Mouse (Mus musculus): ENCODE measurements around the gene Gramd4. TPM values are rescaled to one million over a fixed set of nuclear protein-coding genes. Genes with fewer than 3 reads are reported as not detected.
A peak's percentile ranks its signal among the peaks of the same experiment; 100 is the strongest.

Gramd4 gene
- polyA plus RNA-seq, 1 experiment: 36.2 TPM

DNA sequence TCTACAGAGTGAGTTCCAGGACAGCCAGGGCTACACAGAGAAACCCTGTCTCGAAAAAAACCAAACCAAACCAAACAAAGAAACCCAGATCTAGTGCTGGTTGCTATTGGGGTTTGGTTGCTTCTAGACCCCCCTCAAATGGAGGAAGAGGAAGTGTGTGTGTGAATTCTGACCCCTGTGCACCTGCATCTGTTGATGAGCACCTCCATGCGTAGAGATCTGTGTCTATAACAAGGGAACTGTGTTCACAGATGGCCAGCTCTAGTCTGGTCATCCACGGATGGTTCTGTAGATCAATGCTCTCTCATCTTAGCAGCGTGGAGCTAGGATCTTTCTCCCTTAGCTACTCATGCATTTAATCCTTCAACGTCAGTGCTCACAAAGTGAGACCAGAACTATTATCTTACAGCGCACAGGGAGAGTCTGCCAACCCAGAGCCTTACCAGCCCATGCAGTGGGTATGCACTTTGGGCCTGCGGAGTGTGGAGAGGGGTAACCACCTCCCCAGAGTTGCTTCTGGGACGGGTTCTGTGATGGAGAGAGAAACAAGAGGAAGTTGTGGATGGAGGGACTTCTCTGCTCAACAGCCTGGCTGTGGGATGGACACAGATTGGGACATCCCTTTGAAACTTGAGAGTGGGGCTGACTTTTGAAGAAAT, 6.8 kb downstream of the Gramd4 start:
- Histone ChIP-seq H3K4me3 (ENCODE audit: insufficient read depth, poor library complexity, severe bottlenecking) (no peak overlapping the region), H3ac (ENCODE audit: control insufficient read depth, insufficient read length, low read depth) (no peak overlapping the region), H3K27me3 (ENCODE audit: control insufficient read depth, insufficient read depth, insufficient read length) (no peaks in the 10 kb centered on the region), H3K79me3 (ENCODE audit: low read depth) (peaks cover 86% of the 10 kb centered on the region), H3K79me2 (ENCODE audit: control insufficient read depth, insufficient read depth) (peaks cover 100% of the 10 kb centered on the region), H3K36me3 (ENCODE audit: control insufficient read depth, insufficient read depth) (peaks cover 28% of the 10 kb centered on the region)
- TF ChIP-seq MYOD1 (IDR thresholded peaks at IDR 0.05; ENCODE audit: control insufficient read depth, insufficient read length, low read depth): no peak
- no peak for TF ChIP-seq CEBPB (IDR thresholded peaks at IDR 0.05; ENCODE audit: low read depth)
- TF ChIP-seq USF1 (IDR thresholded peaks at IDR 0.05; ENCODE audit: low read depth): no peak
- TF ChIP-seq CTCF (IDR thresholded peaks at IDR 0.05; ENCODE audit: control insufficient read depth, insufficient read depth, insufficient read length): no peak
- no peak for TF ChIP-seq FOSL1 (IDR thresholded peaks at IDR 0.05; ENCODE audit: insufficient read depth, low read length, poor library complexity, severe bottlenecking)
- no peak for TF ChIP-seq MAX (IDR thresholded peaks at IDR 0.05)

DNA sequence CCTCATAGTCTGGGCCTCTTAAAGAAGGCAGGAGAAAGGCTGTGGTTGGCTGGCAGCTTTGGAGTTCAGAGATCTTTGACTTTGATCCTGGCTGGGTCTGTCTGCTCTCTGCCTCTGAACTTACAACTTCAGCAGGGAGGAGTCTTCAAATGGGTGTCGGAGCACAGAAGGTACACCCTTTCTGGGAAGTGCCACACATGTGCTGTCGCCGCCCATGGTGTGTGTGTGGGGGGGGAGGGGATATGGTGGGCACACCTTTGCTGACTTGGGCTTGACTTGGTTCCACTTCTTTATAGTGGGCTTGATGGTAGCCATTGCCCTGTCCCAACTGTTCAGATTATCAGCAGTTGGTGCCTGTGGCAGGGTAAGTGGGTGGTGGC, 7.3 kb downstream of the Gramd4 start:
- peaks cover 100% of the 10 kb centered on the region for H3K79me2 ChIP-seq (ENCODE audit: control insufficient read depth, insufficient read depth)
- no peak for TF ChIP-seq USF1 (IDR thresholded peaks at IDR 0.05; ENCODE audit: low read depth)
- TF ChIP-seq CEBPB (IDR thresholded peaks at IDR 0.05; ENCODE audit: low read depth): no peak
- TF ChIP-seq MYOD1 (IDR thresholded peaks at IDR 0.05; ENCODE audit: control insufficient read depth, insufficient read length, low read depth): no peak
- no peak for TF ChIP-seq MAX (IDR thresholded peaks at IDR 0.05)
- TF ChIP-seq FOSL1 (IDR thresholded peaks at IDR 0.05; ENCODE audit: insufficient read depth, low read length, poor library complexity, severe bottlenecking): no peak
- TF ChIP-seq MYOG (IDR thresholded peaks at IDR 0.05; ENCODE audit: control insufficient read depth, extremely low read depth, insufficient read length): no peak
- TF ChIP-seq CTCF (IDR thresholded peaks at IDR 0.05; ENCODE audit: control insufficient read depth, insufficient read depth, insufficient read length): no peak
- no peak overlapping the region for H3ac ChIP-seq (ENCODE audit: control insufficient read depth, insufficient read length, low read depth)
- H3K27me3 ChIP-seq (ENCODE audit: control insufficient read depth, insufficient read depth, insufficient read length): no peaks in the 10 kb centered on the region
- H3K36me3 ChIP-seq (ENCODE audit: control insufficient read depth, insufficient read depth): peaks cover 28% of the 10 kb centered on the region
- no peak overlapping the region for H3K4me3 ChIP-seq (ENCODE audit: insufficient read depth, poor library complexity, severe bottlenecking)
- peaks cover 86% of the 10 kb centered on the region for H3K79me3 ChIP-seq (ENCODE audit: low read depth)

- Histone ChIP-seq H3K27me3 (ENCODE audit: control insufficient read depth, insufficient read depth, insufficient read length) (no peaks in the 10 kb centered on the region), H3K36me3 (ENCODE audit: control insufficient read depth, insufficient read depth) (peaks cover 28% of the 10 kb centered on the region), H3K79me2 (ENCODE audit: control insufficient read depth, insufficient read depth) (peaks cover 100% of the 10 kb centered on the region), H3K4me3 (ENCODE audit: insufficient read depth, poor library complexity, severe bottlenecking) (no peak overlapping the region), H3K79me3 (ENCODE audit: low read depth) (peaks cover 86% of the 10 kb centered on the region), H3ac (ENCODE audit: control insufficient read depth, insufficient read length, low read depth) (no peak overlapping the region)
- TF ChIP-seq CEBPB (IDR thresholded peaks at IDR 0.05; ENCODE audit: low read depth): no peak
- no peak for TF ChIP-seq CTCF (IDR thresholded peaks at IDR 0.05; ENCODE audit: control insufficient read depth, insufficient read depth, insufficient read length)
- no peak for TF ChIP-seq MYOD1 (IDR thresholded peaks at IDR 0.05; ENCODE audit: control insufficient read depth, insufficient read length, low read depth)
- no peak for TF ChIP-seq USF1 (IDR thresholded peaks at IDR 0.05; ENCODE audit: low read depth)
- no peak for TF ChIP-seq MYOG (IDR thresholded peaks at IDR 0.05; ENCODE audit: control insufficient read depth, extremely low read depth, insufficient read length)
- no peak for TF ChIP-seq FOSL1 (IDR thresholded peaks at IDR 0.05; ENCODE audit: insufficient read depth, low read length, poor library complexity, severe bottlenecking)
Measured at GRCm38 (mm10) chr15:86065367-86065766, 7.9 kb downstream of the Gramd4 start.

DNA sequence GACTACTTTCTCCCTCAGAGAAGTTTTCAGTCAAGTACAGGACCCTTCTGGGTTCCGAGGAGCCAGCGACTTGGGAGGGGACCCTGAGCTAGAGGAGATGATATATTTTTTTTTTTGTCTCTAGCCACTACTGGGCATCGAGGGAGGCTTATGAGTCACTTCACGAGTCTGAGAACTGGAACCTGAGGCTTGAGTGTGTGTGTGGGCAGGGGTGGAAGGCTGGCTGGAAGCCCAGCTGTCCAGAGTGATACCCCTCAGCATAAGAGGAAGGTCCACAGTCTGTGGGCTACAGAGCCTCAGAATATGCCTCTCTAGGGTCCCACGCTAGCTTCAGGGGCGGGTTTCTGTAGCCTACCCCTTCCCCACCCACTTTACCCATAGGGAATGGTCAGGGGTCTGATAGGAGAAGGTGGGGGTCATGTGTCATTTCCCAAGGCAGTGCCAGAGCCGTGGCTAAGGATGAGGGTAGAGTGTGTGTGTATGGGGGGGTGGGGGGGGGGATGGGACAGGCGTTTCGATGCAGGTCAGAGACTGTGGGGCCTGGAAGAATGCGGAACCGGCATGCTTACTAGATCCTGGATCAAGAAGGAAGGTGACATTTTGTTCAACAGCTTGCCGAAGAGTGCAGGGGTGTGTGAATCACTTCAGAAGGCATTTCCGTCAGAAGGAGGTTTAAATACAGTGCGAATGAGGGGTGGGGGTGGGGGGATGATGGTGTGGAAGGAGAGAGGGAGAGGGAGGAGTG, 9.5 kb downstream of the Gramd4 start:
- TF ChIP-seq MYOD1 (IDR thresholded peaks at IDR 0.05; ENCODE audit: control insufficient read depth, insufficient read length, low read depth): peak; percentile 34
- TF ChIP-seq MYOG (IDR thresholded peaks at IDR 0.05; ENCODE audit: control insufficient read depth, extremely low read depth, insufficient read length): no peak
- peak; percentile 17 for TF ChIP-seq FOSL1 (IDR thresholded peaks at IDR 0.05; ENCODE audit: insufficient read depth, low read length, poor library complexity, severe bottlenecking)
- no peak for TF ChIP-seq MAX (IDR thresholded peaks at IDR 0.05)
- TF ChIP-seq USF1 (IDR thresholded peaks at IDR 0.05; ENCODE audit: low read depth): no peak
- TF ChIP-seq CTCF (IDR thresholded peaks at IDR 0.05; ENCODE audit: control insufficient read depth, insufficient read depth, insufficient read length): no peak
- no peak overlapping the region for H3K4me3 ChIP-seq (ENCODE audit: insufficient read depth, poor library complexity, severe bottlenecking)
- H3ac ChIP-seq (ENCODE audit: control insufficient read depth, insufficient read length, low read depth): peak overlapping the region; percentile 8

DNA sequence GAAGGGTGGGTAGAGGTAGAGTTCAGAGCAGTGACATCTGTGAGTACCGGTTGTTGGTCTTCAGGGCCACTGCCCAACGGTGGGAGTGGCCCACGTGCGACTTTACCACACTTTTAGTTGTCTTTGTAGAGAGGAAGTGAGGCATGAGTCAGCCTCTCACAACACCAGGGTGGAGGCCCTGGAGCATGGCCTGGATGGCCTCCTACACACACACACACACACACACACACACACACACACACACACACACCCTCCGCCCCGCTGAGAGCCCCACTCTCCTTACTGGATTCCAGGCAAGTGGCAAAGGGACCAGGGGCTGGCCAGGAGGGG, 10.1 kb downstream of the Gramd4 start:
- H3K79me2 ChIP-seq (ENCODE audit: control insufficient read depth, insufficient read depth): peaks cover 100% of the 10 kb centered on the region
- H3K36me3 ChIP-seq (ENCODE audit: control insufficient read depth, insufficient read depth): peaks cover 38% of the 10 kb centered on the region
- TF ChIP-seq USF1 (IDR thresholded peaks at IDR 0.05; ENCODE audit: low read depth) (peak; percentile 63), MYOG (IDR thresholded peaks at IDR 0.05; ENCODE audit: control insufficient read depth, extremely low read depth, insufficient read length) (no peak), FOSL1 (IDR thresholded peaks at IDR 0.05; ENCODE audit: insufficient read depth, low read length, poor library complexity, severe bottlenecking) (peak; percentile 64), MAX (IDR thresholded peaks at IDR 0.05) (peak; percentile 100), CEBPB (IDR thresholded peaks at IDR 0.05; ENCODE audit: low read depth) (no peak), CTCF (IDR thresholded peaks at IDR 0.05; ENCODE audit: control insufficient read depth, insufficient read depth, insufficient read length) (no peak), MYOD1 (IDR thresholded peaks at IDR 0.05; ENCODE audit: control insufficient read depth, insufficient read length, low read depth) (peak; percentile 23)
- no peak overlapping the region for H3K4me3 ChIP-seq (ENCODE audit: insufficient read depth, poor library complexity, severe bottlenecking)
- peaks cover 83% of the 10 kb centered on the region for H3K79me3 ChIP-seq (ENCODE audit: low read depth)
- H3ac ChIP-seq (ENCODE audit: control insufficient read depth, insufficient read length, low read depth): peak overlapping the region; percentile 1
- H3K27me3 ChIP-seq (ENCODE audit: control insufficient read depth, insufficient read depth, insufficient read length): no peaks in the 10 kb centered on the region

More for the DNA sequence above, 9.5 kb downstream of the Gramd4 start:
- H3K36me3 ChIP-seq (ENCODE audit: control insufficient read depth, insufficient read depth): peaks cover 37% of the 10 kb centered on the region
- H3K79me3 ChIP-seq (ENCODE audit: low read depth): peaks cover 85% of the 10 kb centered on the region
- H3K79me2 ChIP-seq (ENCODE audit: control insufficient read depth, insufficient read depth): peaks cover 100% of the 10 kb centered on the region
- H3K27me3 ChIP-seq (ENCODE audit: control insufficient read depth, insufficient read depth, insufficient read length): no peaks in the 10 kb centered on the region
